Mouse (Mus musculus) NIH3T3 (cell line): Measurements from ENCODE around the gene Faxc.

ENCODE experiments used
- DNase-seq: peaks from one replicate; pipeline ENCODE4 v3.0.0-alpha.2; 2012; ENCODE audit warnings: low read depth

The Faxc gene

GRCm38 (mm10) chr4:22029951-22030350 lies 98.8 kb downstream of the Faxc start:
- DNase-seq: no peak
